Mouse (Mus musculus) C2C12 (cell line): ENCODE data around the gene Cps1.

Experiments
- CEBPB ChIP-seq: IDR thresholded peaks from one replicate; pipeline ENCODE4 v1.6.1; 2011; ENCODE audit warnings: low read depth, mild to moderate bottlenecking, control low read depth, moderate library complexity
- CTCF ChIP-seq: IDR thresholded peaks from one replicate; pipeline ENCODE4 v1.5.1; 2011; ENCODE audit not compliant: control insufficient read depth, insufficient read depth, insufficient read length
- FOSL1 ChIP-seq: IDR thresholded peaks from one replicate; pipeline ENCODE4 v1.8.0; 2011; ENCODE audit warnings: mild to moderate bottlenecking, low read length; ENCODE audit not compliant: poor library complexity, insufficient read depth, severe bottlenecking
- MAX ChIP-seq: IDR thresholded peaks from one replicate; pipeline ENCODE4 v1.6.1; 2011; ENCODE audit warnings: mild to moderate bottlenecking, control low read depth
- MYOD1 ChIP-seq: IDR thresholded peaks from one replicate; pipeline ENCODE4 v1.6.1; 2011; ENCODE audit warnings: low read depth; ENCODE audit not compliant: control insufficient read depth, insufficient read length
- MYOG ChIP-seq: IDR thresholded peaks from one replicate; pipeline ENCODE4 v1.6.1; 2011; ENCODE audit not compliant: control insufficient read depth, insufficient read length; ENCODE audit errors: extremely low read depth
- USF1 ChIP-seq: IDR thresholded peaks from one replicate; pipeline ENCODE4 v1.6.1; 2011; ENCODE audit warnings: low read depth, mild to moderate bottlenecking, control low read depth, moderate library complexity

DNA sequence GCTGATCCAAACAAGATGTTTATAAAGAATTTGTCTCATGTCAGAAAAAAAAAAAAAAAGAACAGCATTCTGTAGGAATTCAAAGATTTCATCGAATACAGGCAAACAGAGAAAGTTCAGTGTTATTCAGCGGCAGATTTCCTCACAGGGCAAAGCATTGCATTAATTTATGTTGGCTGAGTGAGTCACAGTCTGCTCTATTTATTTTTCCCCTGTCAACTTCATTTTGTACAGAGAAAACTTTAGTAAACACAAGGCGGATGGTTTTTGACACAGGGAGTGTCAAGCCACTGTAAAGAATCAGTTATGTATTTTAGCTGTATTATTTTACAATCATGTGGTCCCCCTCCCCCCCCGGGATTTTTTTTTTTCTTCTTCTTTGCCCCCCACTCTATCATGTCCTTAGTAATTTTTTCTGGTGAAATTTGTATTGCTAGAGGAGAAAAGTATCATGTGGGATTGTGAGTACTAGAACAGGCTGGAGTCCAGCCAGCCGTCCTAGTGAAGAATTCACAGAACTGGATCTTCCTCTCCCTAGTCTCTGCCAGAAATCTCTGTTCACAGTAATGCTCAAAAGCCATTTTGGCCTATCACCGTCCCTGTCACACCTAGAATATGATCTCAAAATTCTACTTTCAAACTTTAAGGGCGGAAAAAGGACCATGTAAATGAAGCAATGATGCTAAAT is 9.3 kb upstream of the Cps1 start:
- TF ChIP-seq MAX (no peak), CTCF (no peak), CEBPB (no peak), MYOD1 (no peak), USF1 (no peak), MYOG (no peak), FOSL1 (no peak)
